Mouse (Mus musculus) embryonic facial prominence, embryonic 10.5 days (tissue): ENCODE measurements around the gene Bik. TPM values are rescaled to one million over a fixed set of nuclear protein-coding genes. Genes with fewer than 3 reads are reported as not detected.
A peak's percentile ranks its signal among the peaks of the same experiment; 100 is the strongest.

Experiments used
- DNase-seq: peaks from one replicate; pipeline ENCODE4 v3.0.0-alpha.2; 2017; ENCODE audit warnings: low spot score
- H3K27ac ChIP-seq: fragments of 300-500 bp; sonication (generic); replicated peaks from 2 replicates; pipeline ENCODE4 v1.5.1; 2016; ENCODE audit warnings: mild to moderate bottlenecking
- H3K27me3 ChIP-seq: fragments of 300-500 bp; sonication (generic); replicated peaks from 2 replicates; pipeline ENCODE4 v1.6.1; 2016; ENCODE audit warnings: low read depth, mild to moderate bottlenecking; ENCODE audit not compliant: poor library complexity, severe bottlenecking
- H3K36me3 ChIP-seq: fragments of 300-500 bp; sonication (generic); replicated peaks from 2 replicates; pipeline ENCODE4 v1.6.1; 2016; ENCODE audit warnings: mild to moderate bottlenecking, moderate library complexity
- H3K4me1 ChIP-seq: fragments of 300-500 bp; sonication (generic); 2 replicates; pipeline ENCODE4 v1.6.1; 2016
- H3K4me3 ChIP-seq: fragments of 300-500 bp; sonication (generic); 2 replicates; pipeline ENCODE4 v1.5.1; 2016; ENCODE audit warnings: mild to moderate bottlenecking, moderate library complexity
- H3K9me3 ChIP-seq: fragments of 300-500 bp; sonication (generic); 2 replicates; pipeline ENCODE4 v1.6.1; 2016; ENCODE audit warnings: mild to moderate bottlenecking
- WGBS: fragments of 180-500 bp; shearing (Covaris S2); methylation state at CpG from one replicate; pipeline ENCODE4 v1.1.7; 2016; 5-methylcytosine and 5-hydroxymethylcytosine counted together
- polyA plus RNA-seq: library from polyadenylated mRNA; unstranded; fragments of >200 nt; fragmentation: Nextera tagmentation; extraction: Ambion mirVana; gene quantifications from 2 replicates; pipeline ENCODE4 v1.2.1, GENCODE M21; 2016

Bik gene
- polyA plus RNA-seq, 1 experiment from 2014 or later = 2.3 TPM

- H3K36me3 ChIP-seq = no peaks in the 10 kb centered on the region
- peak within 1 kb of the TSS; percentile 78 for H3K27ac ChIP-seq
- no peaks in the 10 kb centered on the region for H3K9me3 ChIP-seq
- H3K27me3 ChIP-seq = peaks cover 33% of the 10 kb centered on the region
- no peak for DNase-seq
- peaks cover 22% of the 10 kb centered on the region for H3K4me1 ChIP-seq
- 1% methylated on average over 28 of the region's 28 CpGs for WGBS
- H3K4me3 ChIP-seq = peak within 1 kb of the TSS; percentile 62
Observed at GRCm38 (mm10) chr15:83563327-83563856, 36.7 kb downstream of the Bik start, which contains the start of the genes Tspo and Mcat. Gene Tspo (plus strand): TSS chr15:83563592. Gene Mcat (minus strand): TSS chr15:83563787.

GRCm38 (mm10) chr15:83563857-83564651, 37.4 kb downstream of the Bik start:
- 3% methylated on average over 27 of the region's 27 CpGs for WGBS
- H3K27ac ChIP-seq = peak overlapping the region; percentile 78

GRCm38 (mm10) chr15:83565434-83565833, 38.8 kb downstream of the Bik start:
- Histone ChIP-seq H3K4me1 (peaks cover 22% of the 10 kb centered on the region), H3K27ac (no peak overlapping the region), H3K36me3 (no peaks in the 10 kb centered on the region), H3K27me3 (peaks cover 33% of the 10 kb centered on the region), H3K9me3 (no peaks in the 10 kb centered on the region), H3K4me3 (no peak overlapping the region)
- WGBS = 89% methylated on average over 3 of the region's 3 CpGs
- DNase-seq = no peak

More at GRCm38 (mm10) chr15:83563857-83564651, 37.4 kb downstream of the Bik start:
- Histone ChIP-seq H3K4me1 (peaks cover 22% of the 10 kb centered on the region), H3K9me3 (no peaks in the 10 kb centered on the region), H3K36me3 (no peaks in the 10 kb centered on the region), H3K4me3 (peak overlapping the region; percentile 62), H3K27me3 (peaks cover 33% of the 10 kb centered on the region)
- DNase-seq = peak; percentile 64

GRCm38 (mm10) chr15:83566006-83566405, 39.3 kb downstream of the Bik start:
- Histone ChIP-seq H3K4me1 (peaks cover 22% of the 10 kb centered on the region), H3K4me3 (no peak overlapping the region), H3K36me3 (no peaks in the 10 kb centered on the region), H3K27me3 (peaks cover 33% of the 10 kb centered on the region), H3K27ac (no peak overlapping the region), H3K9me3 (no peaks in the 10 kb centered on the region)
- WGBS = 74% methylated on average over 5 of the region's 5 CpGs
- DNase-seq = no peak

- H3K36me3 ChIP-seq = no peaks in the 10 kb centered on the region
- DNase-seq = no peak
- H3K4me3 ChIP-seq = no peak overlapping the region
- H3K4me1 ChIP-seq = peaks cover 19% of the 10 kb centered on the region
- WGBS = 90% methylated on average over 3 of the region's 3 CpGs
- H3K27me3 ChIP-seq = peaks cover 23% of the 10 kb centered on the region
- H3K9me3 ChIP-seq = no peaks in the 10 kb centered on the region
- H3K27ac ChIP-seq = no peak overlapping the region
Observed at GRCm38 (mm10) chr15:83567728-83568127, 41.1 kb downstream of the Bik start.

- 94% methylated on average over 5 of the region's 5 CpGs for WGBS
- no peak for DNase-seq
Observed at GRCm38 (mm10) chr15:83568544-83568943, 41.9 kb downstream of the Bik start.

GRCm38 (mm10) chr15:83569682-83570081, 43.0 kb downstream of the Bik start:
- Histone ChIP-seq H3K36me3 (peaks cover 12% of the 10 kb centered on the region), H3K27ac (no peak overlapping the region), H3K4me3 (no peak overlapping the region), H3K9me3 (no peaks in the 10 kb centered on the region), H3K27me3 (peaks cover 14% of the 10 kb centered on the region; the same call in 1 of the 2 replicates), H3K4me1 (no peaks in the 10 kb centered on the region)
- 55% methylated on average over 11 of the region's 11 CpGs for WGBS
- no peak for DNase-seq

More at GRCm38 (mm10) chr15:83568544-83568943, 41.9 kb downstream of the Bik start:
- Histone ChIP-seq H3K4me1 (peaks cover 11% of the 10 kb centered on the region), H3K4me3 (no peak overlapping the region), H3K27me3 (peaks cover 15% of the 10 kb centered on the region; the same call in 1 of the 2 replicates), H3K9me3 (no peaks in the 10 kb centered on the region), H3K36me3 (peaks cover under 1% of the 10 kb centered on the region; the same call in 1 of the 2 replicates), H3K27ac (no peak overlapping the region)

- H3K4me3 ChIP-seq = no peak overlapping the region
- H3K36me3 ChIP-seq = peaks cover 22% of the 10 kb centered on the region
- H3K27ac ChIP-seq = no peak overlapping the region
- 73% methylated on average over 2 of the region's 2 CpGs for whole genome bisulfite sequencing
- no peak for DNase-seq
- H3K27me3 ChIP-seq = peaks cover 8% of the 10 kb centered on the region; the same call in 1 of the 2 replicates
- no peaks in the 10 kb centered on the region for H3K9me3 ChIP-seq
- H3K4me1 ChIP-seq = no peaks in the 10 kb centered on the region
Observed at GRCm38 (mm10) chr15:83570641-83571040, 44.0 kb downstream of the Bik start.

- peaks cover 32% of the 10 kb centered on the region for H3K36me3 ChIP-seq
- no peak for DNase-seq
- H3K9me3 ChIP-seq = no peaks in the 10 kb centered on the region
- H3K27ac ChIP-seq = no peak overlapping the region
- no peak overlapping the region for H3K4me3 ChIP-seq
- no peaks in the 10 kb centered on the region for H3K27me3 ChIP-seq
- WGBS = 89% methylated on average over 5 of the region's 5 CpGs
- no peaks in the 10 kb centered on the region for H3K4me1 ChIP-seq
Observed at GRCm38 (mm10) chr15:83571636-83572035, 45.0 kb downstream of the Bik start.

- Histone ChIP-seq H3K4me1 (no peaks in the 10 kb centered on the region), H3K36me3 (peaks cover 37% of the 10 kb centered on the region), H3K4me3 (no peak overlapping the region), H3K27me3 (no peaks in the 10 kb centered on the region), H3K27ac (no peak overlapping the region), H3K9me3 (no peaks in the 10 kb centered on the region)
- WGBS = 83% methylated on average over 4 of the region's 4 CpGs
- DNase-seq = no peak
Observed at GRCm38 (mm10) chr15:83572132-83572531, 45.5 kb downstream of the Bik start.

GRCm38 (mm10) chr15:83573606-83574005, 46.9 kb downstream of the Bik start:
- Histone ChIP-seq H3K9me3 (no peaks in the 10 kb centered on the region), H3K27ac (no peak overlapping the region), H3K27me3 (no peaks in the 10 kb centered on the region), H3K4me3 (no peak overlapping the region), H3K36me3 (peaks cover 51% of the 10 kb centered on the region), H3K4me1 (no peaks in the 10 kb centered on the region)
- 91% methylated on average over 12 of the region's 12 CpGs for WGBS
- DNase-seq = no peak

GRCm38 (mm10) chr15:83574731-83575351, 48.2 kb downstream of the Bik start:
- H3K9me3 ChIP-seq = no peaks in the 10 kb centered on the region
- H3K27me3 ChIP-seq = no peaks in the 10 kb centered on the region
- no peak for DNase-seq
- H3K36me3 ChIP-seq = peaks cover 64% of the 10 kb centered on the region
- WGBS = 89% methylated on average over 6 of the region's 6 CpGs
- H3K4me3 ChIP-seq = no peak overlapping the region
- no peak overlapping the region for H3K27ac ChIP-seq
- no peaks in the 10 kb centered on the region for H3K4me1 ChIP-seq
